Mouse (Mus musculus): ENCODE measurements at regions not wholly inside any gene's neighbourhood (a gene's known extent, or its start where the extent isn't known, plus 50 kb on each side); places are given as distances from the start of the nearest gene placed in this dataset.
A peak's percentile ranks its signal among the peaks of the same experiment; 100 is the strongest.

DNA sequence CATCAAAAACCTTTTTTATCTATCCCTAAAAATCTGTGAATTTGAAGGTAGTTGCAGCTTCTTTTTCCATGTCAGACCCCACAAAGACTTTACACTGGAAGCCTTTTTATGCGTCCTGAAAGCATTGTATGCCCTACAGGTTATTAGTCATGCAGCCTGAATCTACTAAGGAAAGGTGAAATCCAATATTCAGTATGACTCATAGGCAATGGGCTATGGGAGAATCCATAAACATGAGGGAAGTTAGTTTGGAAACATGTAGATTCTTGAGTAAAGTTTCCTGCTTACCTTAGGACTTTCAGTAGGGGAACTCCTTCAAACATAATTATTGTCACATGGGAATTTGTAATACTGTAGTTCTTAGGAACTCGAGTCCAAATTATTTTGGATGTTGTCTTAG lies 173.0 kb upstream of the Tnc start:
- no peak for DNase-seq (ENCODE audit: extremely low spot score in 1 of 2, low spot score in 1 of 2)

DNA sequence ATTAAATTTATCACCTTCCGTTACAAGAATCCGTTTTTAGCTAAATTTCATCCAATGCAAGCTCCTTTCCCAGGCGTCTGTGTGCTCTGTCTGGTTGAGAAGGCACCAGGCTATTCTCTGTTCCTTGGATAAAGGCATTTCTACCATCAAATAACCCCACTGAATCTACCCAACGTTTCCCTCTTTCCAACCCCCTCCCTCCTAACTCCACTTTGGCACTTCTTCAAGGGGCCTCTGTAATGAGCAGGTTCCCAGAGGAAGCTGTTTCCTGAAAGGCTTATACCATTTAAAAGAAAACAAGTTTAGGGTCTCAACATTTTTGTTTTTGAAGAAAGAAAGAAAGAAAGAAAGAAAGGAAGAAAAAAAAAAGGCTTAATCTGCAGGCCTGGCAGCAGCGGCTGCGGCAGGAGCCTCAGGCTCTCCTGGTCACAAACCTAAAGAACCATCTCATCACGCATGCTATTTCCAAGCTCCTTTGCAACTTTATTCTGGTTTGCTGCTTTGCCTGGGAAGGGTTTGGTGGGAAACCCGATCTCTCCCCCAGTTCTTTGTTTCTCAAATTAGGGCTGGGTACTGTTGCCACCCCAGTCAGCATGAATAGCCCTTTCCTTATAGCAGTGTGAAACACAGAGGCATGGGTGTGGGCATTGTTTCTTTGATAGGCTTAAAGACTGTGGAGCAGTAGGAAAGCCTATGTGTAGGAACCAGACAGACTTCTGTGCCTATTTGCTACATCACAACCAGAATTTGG lies 160.5 kb upstream of the Tnc start:
- DNase-seq (ENCODE audit: extremely low spot score in 1 of 2, low spot score in 1 of 2) = no peak

DNA sequence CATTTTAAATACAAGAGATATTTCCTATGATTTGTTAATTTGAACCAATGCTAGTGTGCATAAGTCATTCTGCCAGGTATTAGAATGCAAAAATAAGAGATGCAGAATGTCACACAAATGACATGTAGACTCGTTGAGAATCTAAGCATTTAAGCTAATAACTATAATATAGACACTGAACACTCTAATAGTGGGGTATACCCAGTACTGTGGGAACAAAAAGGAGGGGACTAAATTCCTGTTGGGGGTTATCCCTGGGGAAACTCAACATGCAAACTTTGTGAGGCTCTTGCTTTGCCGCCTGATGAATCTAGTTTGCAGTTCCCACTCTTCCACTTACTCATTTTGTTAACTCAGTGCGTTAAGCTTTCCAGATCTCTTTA lies 154.0 kb upstream of the Tnc start:
- DNase-seq (ENCODE audit: extremely low spot score in 1 of 2, low spot score in 1 of 2) = no peak

DNA sequence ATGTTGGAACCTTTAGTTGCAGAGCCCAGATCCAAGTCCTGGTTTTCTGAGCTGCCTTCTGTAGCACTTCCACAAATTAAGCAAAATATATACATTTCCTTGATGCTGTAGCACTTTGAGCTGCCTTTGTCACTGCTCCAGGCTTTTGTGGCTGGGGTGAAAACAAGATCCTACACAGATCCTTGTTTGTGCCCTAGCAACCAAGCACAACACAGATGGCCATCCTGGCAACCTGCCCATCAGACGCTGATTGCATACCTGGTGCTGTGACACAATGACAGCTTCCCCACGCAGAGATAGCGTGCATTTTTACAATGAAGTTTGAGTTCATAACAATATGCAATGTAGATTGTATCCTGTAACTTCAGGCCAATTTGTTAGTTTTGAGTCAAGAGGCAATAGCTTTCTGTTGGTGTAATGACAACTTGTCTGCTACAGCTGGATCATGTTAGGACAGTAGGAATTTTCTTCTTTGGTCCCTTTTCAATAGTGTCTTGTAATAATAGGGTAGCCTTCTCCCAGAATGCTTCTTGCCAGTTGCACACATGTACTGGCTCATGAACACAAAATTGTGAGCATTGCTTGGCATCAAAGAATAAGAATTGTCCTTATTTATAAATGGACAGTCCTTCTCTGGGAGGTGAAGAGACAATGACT lies 153.5 kb upstream of the Tnc start:
- DNase-seq (ENCODE audit: extremely low spot score in 1 of 2, low spot score in 1 of 2) = peak; percentile 6 to 52

GRCm38 (mm10) chr4:64184986-64185385 lies 138.2 kb upstream of the Tnc start:
- no peak for DNase-seq (ENCODE audit: extremely low spot score in 1 of 2, low spot score in 1 of 2)

DNA sequence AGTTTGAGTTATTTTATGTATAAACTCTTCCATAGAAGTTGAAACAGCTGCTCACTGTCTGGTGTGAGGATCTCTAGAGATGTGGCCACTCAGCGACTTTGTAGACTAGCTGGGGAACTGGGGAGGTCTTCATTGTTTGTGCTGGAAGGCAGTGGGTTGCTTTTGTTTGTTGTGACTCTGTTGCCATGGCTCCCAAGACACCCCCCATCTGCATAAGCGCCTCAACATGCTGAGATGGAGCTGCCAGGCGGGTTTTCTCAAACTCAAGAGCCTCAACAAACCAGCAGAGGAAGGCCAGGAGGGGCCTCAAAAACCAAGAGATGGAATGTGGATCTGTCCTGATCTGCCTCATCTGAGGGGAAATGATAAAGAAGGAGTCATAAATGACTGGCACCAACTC lies 129.1 kb upstream of the Tnc start:
- no peak for DNase-seq (ENCODE audit: extremely low spot score in 1 of 2, low spot score in 1 of 2)

DNA sequence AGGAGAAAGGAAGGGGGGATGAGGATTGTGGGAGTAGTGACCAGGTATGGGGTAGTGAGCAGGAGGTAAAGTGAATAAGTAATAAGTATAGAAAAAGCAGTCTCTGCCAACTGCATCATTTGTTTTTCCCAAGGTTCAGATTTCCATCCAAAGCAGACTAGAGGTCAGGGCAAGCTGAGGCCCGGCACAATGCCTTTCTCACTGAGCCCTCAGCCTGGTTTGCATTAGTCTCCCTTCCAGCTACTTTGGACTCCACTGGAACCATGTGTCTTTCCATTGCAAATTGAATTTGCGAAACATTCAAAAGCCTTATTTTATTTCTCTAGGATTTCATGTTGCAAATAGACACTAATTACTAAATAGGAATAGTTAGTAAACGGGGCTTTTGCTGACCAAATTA lies 124.7 kb upstream of the Tnc start:
- DNase-seq (ENCODE audit: extremely low spot score in 1 of 2, low spot score in 1 of 2) = no peak

DNA sequence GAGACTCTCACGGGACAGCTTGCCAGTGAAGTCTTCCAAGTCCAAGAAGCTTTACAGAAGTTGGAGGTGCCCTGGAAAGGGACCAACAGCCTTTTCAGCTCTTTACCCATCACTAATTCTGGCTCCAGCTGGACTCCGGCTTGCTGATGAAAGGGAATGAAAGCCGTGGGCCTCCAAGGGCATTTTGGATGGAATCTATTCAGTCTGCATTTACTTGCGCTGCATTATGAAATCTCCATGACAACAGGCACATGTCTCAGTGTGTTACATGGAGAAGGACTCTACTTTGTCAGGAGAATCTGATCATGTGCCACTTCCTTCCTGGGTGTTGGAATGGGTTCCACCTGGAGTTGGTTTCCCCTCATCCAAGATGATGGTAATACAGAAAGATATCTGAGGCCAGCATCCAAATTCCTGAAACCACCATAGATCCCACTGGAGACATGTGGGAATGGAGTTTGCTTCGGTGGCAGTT lies 102.2 kb upstream of the Tnc start:
- peak; percentile 14 to 46 for DNase-seq (ENCODE audit: extremely low spot score in 1 of 2, low spot score in 1 of 2)

DNA sequence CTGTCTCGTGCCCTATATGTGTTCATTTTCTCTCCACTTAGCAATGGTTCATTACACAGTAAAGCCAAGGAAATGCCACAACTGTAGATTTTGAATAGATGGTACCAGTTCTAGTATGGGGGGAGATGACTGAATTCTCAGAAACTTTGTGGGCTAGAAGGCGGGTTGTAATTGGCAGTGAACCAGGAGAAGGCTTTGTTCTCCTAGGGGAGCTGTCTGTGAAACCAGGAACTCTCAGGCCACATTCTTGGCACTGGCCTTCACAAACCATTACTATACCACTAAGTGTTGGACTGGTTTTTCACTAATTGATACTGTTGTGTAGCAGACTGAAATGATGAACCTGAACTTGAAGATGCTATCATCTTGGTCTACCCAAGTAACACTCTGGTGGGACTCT lies 99.1 kb upstream of the Tnc start:
- DNase-seq (ENCODE audit: extremely low spot score in 1 of 2, low spot score in 1 of 2) = no peak

DNA sequence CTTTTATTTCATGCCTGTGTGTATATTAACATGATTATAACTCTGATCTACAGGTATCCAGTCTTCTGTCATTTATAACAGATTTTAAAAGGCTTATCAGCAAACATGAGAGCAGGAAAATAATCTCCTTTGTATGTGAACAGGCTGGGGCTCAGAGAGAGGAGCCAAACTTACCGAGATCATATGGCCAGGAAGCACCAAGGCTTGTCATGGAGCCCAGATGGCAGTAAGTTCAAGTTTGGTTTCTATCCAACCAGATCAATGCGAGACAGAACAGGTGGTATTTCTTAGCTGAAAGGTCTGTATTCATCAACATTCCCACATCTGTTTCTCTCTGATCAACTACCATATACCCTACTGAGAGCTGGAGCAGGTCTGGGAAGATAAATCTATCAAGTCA lies 96.1 kb upstream of the Tnc start:
- DNase-seq (ENCODE audit: extremely low spot score in 1 of 2, low spot score in 1 of 2) = no peak

- no peak for DNase-seq (ENCODE audit: extremely low spot score in 1 of 2, low spot score in 1 of 2)
Measured at GRCm38 (mm10) chr4:64142356-64142787, 95.6 kb upstream of the Tnc start.

GRCm38 (mm10) chr4:64139836-64140235 lies 93.0 kb upstream of the Tnc start:
- no peak for DNase-seq (ENCODE audit: extremely low spot score in 1 of 2, low spot score in 1 of 2)

DNA sequence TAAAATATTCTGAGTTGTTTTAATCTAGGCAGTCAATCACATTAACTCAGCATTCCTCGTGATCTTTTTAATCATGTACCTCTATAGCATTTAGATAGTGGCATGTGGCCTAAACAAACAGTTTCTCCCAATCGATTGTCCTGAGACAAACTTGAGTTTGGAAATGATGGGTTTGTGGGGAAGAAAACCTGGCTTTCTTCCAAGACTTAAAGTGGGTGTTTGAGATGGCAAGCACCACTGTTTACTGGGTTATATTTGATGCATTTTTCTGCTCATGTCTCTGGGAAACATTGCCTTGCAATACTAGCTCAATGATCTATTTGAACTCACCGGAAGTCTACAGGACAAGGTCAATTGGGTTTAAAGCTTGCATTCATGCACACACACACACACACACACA lies 88.2 kb upstream of the Tnc start:
- no peak for DNase-seq (ENCODE audit: extremely low spot score in 1 of 2, low spot score in 1 of 2)

DNA sequence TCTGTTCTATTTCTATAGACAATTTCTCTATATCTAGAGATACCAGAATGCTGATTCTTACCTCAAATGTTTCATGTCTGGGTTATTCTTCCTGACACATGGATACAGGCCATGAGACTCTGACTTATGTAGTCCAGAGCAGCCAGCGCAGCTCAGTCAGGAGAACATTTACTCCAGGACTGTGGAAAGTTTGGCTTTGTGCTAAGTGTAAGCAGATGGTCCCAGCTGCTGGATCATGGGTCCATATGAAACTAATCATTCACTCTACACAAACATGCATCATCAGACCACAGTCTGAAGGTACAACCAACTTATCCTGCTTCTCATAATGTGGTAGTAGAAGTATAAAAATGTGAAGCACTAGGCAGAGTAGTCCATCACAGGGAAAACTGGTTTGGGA lies 82.5 kb upstream of the Tnc start:
- DNase-seq (ENCODE audit: extremely low spot score in 1 of 2, low spot score in 1 of 2) = no peak

DNA sequence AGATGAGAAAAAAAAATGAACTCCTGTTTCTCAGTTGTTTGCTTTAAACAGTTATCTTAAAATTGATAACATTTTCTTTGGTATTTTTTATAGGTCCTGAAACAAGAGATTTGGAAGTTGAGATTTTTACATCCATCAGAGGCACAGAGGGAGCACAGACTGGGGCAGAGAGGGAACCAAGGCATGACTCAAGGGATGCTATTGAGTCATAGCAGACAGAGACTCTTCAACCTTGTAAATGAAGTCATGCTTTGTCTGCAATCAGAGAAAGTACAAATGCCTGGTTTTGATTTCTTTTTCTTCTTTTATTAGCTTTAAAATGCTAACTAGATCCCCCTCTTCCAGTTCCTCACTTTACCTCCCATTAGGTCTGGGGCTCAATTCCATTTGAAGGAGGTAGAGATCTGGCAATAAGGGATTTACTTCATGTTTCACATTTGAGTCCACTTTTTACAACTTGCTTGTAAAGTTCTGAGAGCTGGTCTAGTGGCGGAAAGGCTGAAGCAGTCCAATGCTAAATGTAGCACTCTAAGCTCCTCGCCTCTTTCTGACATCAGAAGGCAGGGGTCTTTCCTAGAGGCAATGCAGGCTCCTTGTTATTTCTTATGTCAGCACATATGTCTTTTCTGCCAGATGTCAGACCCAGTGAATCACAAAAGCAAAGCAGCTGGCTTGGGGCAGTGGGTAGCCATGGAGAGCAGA lies 77.7 kb upstream of the Tnc start:
- no peak for DNase-seq (ENCODE audit: extremely low spot score in 1 of 2, low spot score in 1 of 2)

DNA sequence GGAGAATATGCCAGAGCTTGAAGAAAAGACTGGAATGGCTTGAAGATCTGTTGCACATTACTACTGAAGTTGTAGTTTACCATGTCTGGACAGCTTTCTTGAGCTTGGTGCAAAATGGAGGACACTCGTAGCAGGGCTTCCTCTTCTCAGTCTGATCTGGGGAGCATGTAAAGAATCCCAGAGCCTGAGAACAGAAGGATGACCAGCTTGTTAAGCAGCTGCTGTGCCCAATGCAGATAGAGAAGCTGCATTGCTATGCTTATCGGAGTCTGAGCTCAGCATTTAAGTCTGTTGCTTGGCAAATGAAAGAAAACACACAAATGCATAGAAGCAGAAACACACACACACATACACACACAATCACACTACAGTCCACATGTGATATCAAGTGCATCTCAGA lies 76.9 kb upstream of the Tnc start:
- DNase-seq (ENCODE audit: extremely low spot score in 1 of 2, low spot score in 1 of 2) = no peak

GRCm38 (mm10) chr4:64098247-64098646 lies 51.4 kb upstream of the Tnc start:
- no peak for DNase-seq (ENCODE audit: extremely low spot score in 1 of 2, low spot score in 1 of 2)
